Mouse (Mus musculus): ENCODE results near the gene Faap24.

GRCm38 (mm10) chr7:35365161-35365910 lies 31.3 kb downstream of the Faap24 start:
- TF ChIP-seq CTCF (IDR thresholded peaks at IDR 0.05; ENCODE audit: control insufficient read depth, insufficient read depth, insufficient read length) = no peak
- TF ChIP-seq USF1 (IDR thresholded peaks at IDR 0.05; ENCODE audit: low read depth) = no peak

All from C2C12 (cell line).